Mouse (Mus musculus) limb, embryonic 13.5 days (tissue): ENCODE measurements around the gene Hspbp1. TPM values are rescaled to one million over a fixed set of nuclear protein-coding genes. Genes with fewer than 3 reads are reported as not detected.

Experiments
- ATAC-seq: fragments of 200-750 bp; cut with Nextera tagmentation; 2 replicates; pipeline ENCODE4 v1.8.0; 2017; ENCODE audit warnings: low read depth, moderate number of reproducible peaks, moderate TSS enrichment; ENCODE audit not compliant: low FRiP score
- H3K27ac ChIP-seq: fragments of 300-500 bp; sonication (generic); 2 replicates; pipeline ENCODE4 v1.5.1; 2015; ENCODE audit warnings: inconsistent platforms, mild to moderate bottlenecking, moderate library complexity
- H3K27me3 ChIP-seq: fragments of 300-500 bp; sonication (generic); 2 replicates; pipeline ENCODE4 v1.6.1; 2015; ENCODE audit warnings: mild to moderate bottlenecking, inconsistent platforms
- H3K36me3 ChIP-seq: fragments of 300-500 bp; sonication (generic); 2 replicates; pipeline ENCODE4 v1.6.1; 2015; ENCODE audit warnings: inconsistent platforms, mild to moderate bottlenecking, moderate library complexity
- H3K4me1 ChIP-seq: fragments of 300-500 bp; sonication (generic); 2 replicates; pipeline ENCODE4 v1.6.1; 2015; ENCODE audit warnings: inconsistent platforms
- H3K4me2 ChIP-seq: fragments of 300-500 bp; sonication (generic); replicated peaks from 2 replicates; pipeline ENCODE4 v1.6.1; 2015; ENCODE audit warnings: inconsistent platforms, mild to moderate bottlenecking, moderate library complexity
- H3K4me3 ChIP-seq: fragments of 300-500 bp; sonication (generic); 2 replicates; pipeline ENCODE4 v1.5.1; 2015; ENCODE audit warnings: moderate library complexity, mild to moderate bottlenecking, inconsistent platforms
- H3K9ac ChIP-seq: fragments of 300-500 bp; sonication (generic); 2 replicates; pipeline ENCODE4 v1.6.1; 2015; ENCODE audit warnings: mild to moderate bottlenecking, inconsistent platforms
- H3K9me3 ChIP-seq: fragments of 300-500 bp; sonication (generic); 2 replicates; pipeline ENCODE4 v1.6.1; 2016; ENCODE audit warnings: inconsistent platforms
- WGBS: fragments of 180-500 bp; shearing (Covaris S2); methylation state at CpG from one replicate; pipeline ENCODE4 v1.1.7; 2015; 5-methylcytosine and 5-hydroxymethylcytosine counted together
- polyA plus RNA-seq: library from polyadenylated mRNA; unstranded; fragments of >200 nt; fragmentation: Nextera tagmentation; extraction: Ambion mirVana; gene quantifications from 2 replicates; pipeline ENCODE4 v1.2.1, GENCODE M21; 2015

Hspbp1 gene
- polyA plus RNA-seq, 1 experiment from 2014 or later: 95.4 TPM

DNA sequence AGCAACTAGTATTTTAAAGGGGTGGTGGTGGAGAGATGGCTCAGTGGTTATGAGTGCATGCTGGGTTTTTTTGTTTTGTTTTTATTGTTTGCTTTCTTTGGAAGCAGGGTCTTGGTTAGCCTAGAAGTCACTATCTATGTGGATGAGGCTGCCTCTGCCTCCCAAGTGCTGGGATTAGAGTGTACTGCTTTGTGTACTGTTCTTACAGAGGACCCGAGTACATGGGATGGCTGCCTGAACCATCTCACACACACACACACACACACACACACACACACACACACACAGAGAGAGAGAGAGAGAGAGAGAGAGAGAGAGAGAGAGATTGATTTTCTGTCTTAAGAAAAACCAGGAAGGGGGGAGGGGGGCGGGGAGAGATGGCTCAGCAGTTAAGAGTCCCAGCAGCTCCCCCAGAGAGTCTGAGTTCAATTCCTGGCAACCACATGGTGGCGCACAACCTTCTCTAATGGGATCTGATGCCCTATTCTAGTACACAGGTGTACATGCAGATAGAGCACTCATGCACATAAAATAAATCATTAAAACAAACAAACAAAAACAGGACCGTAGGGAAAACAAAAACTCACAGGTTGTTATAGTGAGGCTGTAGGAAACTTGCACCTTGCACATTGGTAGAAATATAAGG, 61.2 kb downstream of the Hspbp1 start:
- Histone ChIP-seq H3K4me1 (no peaks in the 10 kb centered on the region), H3K9ac (no peak overlapping the region), H3K4me2 (no peak overlapping the region), H3K27me3 (no peaks in the 10 kb centered on the region), H3K36me3 (peaks cover 9% of the 10 kb centered on the region), H3K4me3 (no peak overlapping the region), H3K9me3 (no peaks in the 10 kb centered on the region), H3K27ac (no peak overlapping the region)
- 37% methylated on average over 4 of the region's 4 CpGs for WGBS
- no peak for ATAC-seq

DNA sequence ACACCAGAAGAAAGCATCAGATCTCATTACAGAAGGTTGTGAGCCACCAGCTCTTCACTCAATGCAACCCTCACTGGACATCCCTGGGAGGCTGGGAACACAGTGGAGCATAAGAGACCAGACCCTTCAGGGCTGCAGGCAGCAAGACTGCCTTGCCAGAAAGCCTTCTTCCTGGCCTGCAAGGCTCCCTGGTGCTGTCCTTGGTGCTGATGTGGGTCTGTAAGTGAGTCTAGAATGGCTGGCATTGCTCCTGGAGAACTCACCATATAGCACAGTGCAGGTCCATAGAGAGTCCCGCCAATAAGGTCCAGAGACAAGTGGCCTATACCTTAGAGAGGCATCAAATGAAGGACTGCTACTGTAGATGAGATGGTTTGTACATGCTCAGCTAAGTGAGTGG, 64.9 kb downstream of the Hspbp1 start:
- ATAC-seq: no peak

GRCm38 (mm10) chr7:4613740-4614403, 71.0 kb downstream of the Hspbp1 start:
- Histone ChIP-seq H3K27me3 (no peaks in the 10 kb centered on the region), H3K27ac (no peak overlapping the region), H3K4me1 (no peaks in the 10 kb centered on the region), H3K9me3 (no peaks in the 10 kb centered on the region), H3K4me2 (no peak overlapping the region), H3K36me3 (no peaks in the 10 kb centered on the region), H3K9ac (no peak overlapping the region), H3K4me3 (no peak overlapping the region)
- ATAC-seq: no peak
- WGBS: 81% methylated on average over 14 of the region's 14 CpGs

More for the DNA sequence above, 64.9 kb downstream of the Hspbp1 start:
- H3K4me2 ChIP-seq: no peak overlapping the region
- H3K27ac ChIP-seq: no peak overlapping the region
- no peaks in the 10 kb centered on the region for H3K4me1 ChIP-seq
- no peaks in the 10 kb centered on the region for H3K27me3 ChIP-seq
- H3K4me3 ChIP-seq: no peak overlapping the region
- H3K9me3 ChIP-seq: no peaks in the 10 kb centered on the region
- no peaks in the 10 kb centered on the region for H3K36me3 ChIP-seq
- no peak overlapping the region for H3K9ac ChIP-seq
- 26% methylated on average over 1 of the region's 1 CpGs for WGBS

GRCm38 (mm10) chr7:4612956-4613355, 71.9 kb downstream of the Hspbp1 start:
- no peak for ATAC-seq
- H3K27ac ChIP-seq: no peak overlapping the region
- H3K9ac ChIP-seq: no peak overlapping the region
- H3K4me2 ChIP-seq: no peak overlapping the region
- H3K9me3 ChIP-seq: no peaks in the 10 kb centered on the region
- H3K4me3 ChIP-seq: no peak overlapping the region
- WGBS: 81% methylated on average over 1 of the region's 1 CpGs
- no peaks in the 10 kb centered on the region for H3K36me3 ChIP-seq
- no peaks in the 10 kb centered on the region for H3K27me3 ChIP-seq
- no peaks in the 10 kb centered on the region for H3K4me1 ChIP-seq

GRCm38 (mm10) chr7:4612386-4612785, 72.5 kb downstream of the Hspbp1 start:
- Histone ChIP-seq H3K4me1 (no peaks in the 10 kb centered on the region), H3K9ac (no peak overlapping the region), H3K4me2 (no peak overlapping the region), H3K4me3 (no peak overlapping the region), H3K27me3 (no peaks in the 10 kb centered on the region), H3K36me3 (no peaks in the 10 kb centered on the region), H3K27ac (no peak overlapping the region), H3K9me3 (no peaks in the 10 kb centered on the region)
- no peak for ATAC-seq
- WGBS: 43% methylated on average over 8 of the region's 8 CpGs

DNA sequence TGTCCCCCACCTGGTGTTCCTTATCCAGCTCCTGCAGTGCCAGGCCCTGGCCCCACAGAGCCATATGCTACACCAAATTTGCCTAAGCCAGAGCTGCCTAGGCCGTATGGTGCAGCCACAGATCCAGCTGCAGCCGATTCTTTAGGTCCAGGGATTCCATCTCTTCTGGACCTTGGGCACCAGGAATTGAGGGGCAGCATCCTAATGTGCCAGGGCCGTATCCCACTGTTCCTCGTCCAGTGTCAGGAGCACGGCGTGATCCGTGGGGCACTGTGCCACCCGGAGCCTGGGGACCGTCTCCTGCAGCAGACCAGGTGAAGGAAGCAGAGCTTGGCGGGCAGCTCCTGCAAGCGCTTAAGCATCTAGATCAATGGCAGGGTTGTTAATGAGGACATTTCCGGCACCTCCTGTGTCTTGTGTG, 72.9 kb downstream of the Hspbp1 start:
- ATAC-seq: no peak
- H3K4me1 ChIP-seq: no peaks in the 10 kb centered on the region
- no peak overlapping the region for H3K4me3 ChIP-seq
- H3K4me2 ChIP-seq: no peak overlapping the region
- no peaks in the 10 kb centered on the region for H3K9me3 ChIP-seq
- no peaks in the 10 kb centered on the region for H3K36me3 ChIP-seq
- WGBS: 58% methylated on average over 12 of the region's 12 CpGs
- no peak overlapping the region for H3K9ac ChIP-seq
- no peaks in the 10 kb centered on the region for H3K27me3 ChIP-seq
- H3K27ac ChIP-seq: no peak overlapping the region

DNA sequence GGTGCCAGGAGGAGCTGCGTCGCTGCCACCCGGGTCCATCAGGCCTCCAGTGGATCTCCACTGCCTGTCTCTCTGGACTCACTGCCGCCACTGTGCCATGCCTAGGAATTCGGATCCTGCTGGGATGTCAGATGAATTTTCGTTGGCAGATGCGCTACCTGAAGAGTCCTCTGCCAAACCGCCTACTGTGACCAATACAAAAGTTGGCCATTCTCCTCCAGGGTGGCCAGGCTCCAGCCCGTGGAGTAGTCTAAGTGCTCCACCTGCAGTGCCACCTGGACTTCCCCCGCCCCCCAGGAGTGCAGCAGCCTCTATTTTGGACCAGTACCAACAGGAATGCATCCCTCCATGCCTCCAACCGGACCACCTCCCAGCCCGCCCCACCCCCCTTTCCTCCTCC, 73.4 kb downstream of the Hspbp1 start:
- Histone ChIP-seq H3K27ac (no peak overlapping the region), H3K4me1 (no peaks in the 10 kb centered on the region), H3K4me2 (no peak overlapping the region), H3K4me3 (no peak overlapping the region), H3K9ac (no peak overlapping the region), H3K36me3 (no peaks in the 10 kb centered on the region), H3K9me3 (no peaks in the 10 kb centered on the region), H3K27me3 (no peaks in the 10 kb centered on the region)
- ATAC-seq: no peak
- WGBS: 80% methylated on average over 12 of the region's 12 CpGs

Other genes with a start within 250 kb of the Hspbp1 start
- gene Rdh13, start 239.4 kb downstream of the Hspbp1 start, polyA plus RNA-seq: 29.2 and 32.1 TPM in 2 replicates
- gene Eps8l1, start 224.4 kb downstream of the Hspbp1 start, polyA plus RNA-seq: 5.9 and 6.3 TPM in 2 replicates
- 43.8 and 50.2 TPM in 2 replicates for gene Ppp1r12c, start 183.4 kb downstream of the Hspbp1 start, polyA plus RNA-seq
- gene Tnnt1, start 168.7 kb downstream of the Hspbp1 start, polyA plus RNA-seq: 298 and 309 TPM in 2 replicates
- 4.9 and 5.5 TPM in 2 replicates for gene Tnni3, start 160.8 kb downstream of the Hspbp1 start, polyA plus RNA-seq
- gene Dnaaf3, start 152.6 kb downstream of the Hspbp1 start, polyA plus RNA-seq: 3.0 and 3.3 TPM in 2 replicates
- 5.5 and 6.0 TPM in 2 replicates for gene Syt5, start 137.5 kb downstream of the Hspbp1 start, polyA plus RNA-seq
- gene Ptprh, start 81.0 kb downstream of the Hspbp1 start, polyA plus RNA-seq: not detected in 2 replicates
- 1.2 and 1.3 TPM in 2 replicates for gene Tmem86b, start 53.6 kb downstream of the Hspbp1 start, polyA plus RNA-seq
- 9.0 and 9.9 TPM in 2 replicates for gene Ppp6r1, start 26.0 kb downstream of the Hspbp1 start, polyA plus RNA-seq
- gene Brsk1, start 5.5 kb upstream of the Hspbp1 start, polyA plus RNA-seq: 2.2 and 2.3 TPM in 2 replicates
- 0.13 TPM in 2 replicates for gene Tmem150b, start 40.2 kb upstream of the Hspbp1 start, polyA plus RNA-seq
- 61.6 and 65.3 TPM in 2 replicates for gene Kmt5c, start 55.0 kb upstream of the Hspbp1 start, polyA plus RNA-seq
- gene Cox6b2, start 68.0 kb upstream of the Hspbp1 start, polyA plus RNA-seq: 67.5 and 68.6 TPM in 2 replicates
- not detected in 2 replicates for gene Fam71e2, start 86.2 kb upstream of the Hspbp1 start, polyA plus RNA-seq
- gene Il11, start 97.8 kb upstream of the Hspbp1 start, polyA plus RNA-seq: 0.26 and 0.39 TPM in 2 replicates
- gene Tmem190, start 97.9 kb upstream of the Hspbp1 start, polyA plus RNA-seq: not detected in 2 replicates
- 7.3 and 7.9 TPM in 2 replicates for gene Tmem238, start 104.6 kb upstream of the Hspbp1 start, polyA plus RNA-seq
- 290 and 292 TPM in 2 replicates for gene Rpl28, start 107.8 kb upstream of the Hspbp1 start, polyA plus RNA-seq
- 328 and 349 TPM in 2 replicates for gene Ube2s, start 127.5 kb upstream of the Hspbp1 start, polyA plus RNA-seq
- gene Shisa7, start 159.6 kb upstream of the Hspbp1 start, polyA plus RNA-seq: 0.17 and 0.33 TPM in 2 replicates
- 5.6 and 6.4 TPM in 2 replicates for gene Isoc2b, start 185.2 kb upstream of the Hspbp1 start, polyA plus RNA-seq
- gene Isoc2a, start 192.1 kb upstream of the Hspbp1 start, polyA plus RNA-seq: 1.2 and 1.3 TPM in 2 replicates
- not detected in 2 replicates for gene Gm36210, start 221.4 kb upstream of the Hspbp1 start, polyA plus RNA-seq
- gene Zfp628, start 230.1 kb upstream of the Hspbp1 start, polyA plus RNA-seq: 4.2 and 4.3 TPM in 2 replicates
- 3.1 and 3.3 TPM in 2 replicates for gene Nat14, start 237.0 kb upstream of the Hspbp1 start, polyA plus RNA-seq
- 6.4 and 8.1 TPM in 2 replicates for gene Ssc5d, start 240.7 kb upstream of the Hspbp1 start, polyA plus RNA-seq